Mouse (Mus musculus) intestine, postnatal 0 days (tissue): ENCODE results near the gene Adcy10. TPM values are rescaled to one million over a fixed set of nuclear protein-coding genes. Genes with fewer than 3 reads are reported as not detected.

ENCODE experiments used
- ATAC-seq: fragments of 200-750 bp; cut with Nextera tagmentation; 2 replicates; pipeline ENCODE4 v1.8.0; 2017; ENCODE audit warnings: mild to moderate bottlenecking, moderate TSS enrichment, moderate library complexity
- H3K27ac ChIP-seq: fragments of 300-500 bp; sonication (generic); 2 replicates; pipeline ENCODE4 v1.5.1; 2014; ENCODE audit warnings: mild to moderate bottlenecking, low read depth, low read length, moderate library complexity
- H3K27me3 ChIP-seq: fragments of 300-500 bp; sonication (generic); replicated peaks from 2 replicates; pipeline ENCODE4 v1.6.1; 2014; ENCODE audit warnings: low read length, mixed read lengths; ENCODE audit not compliant: control insufficient read depth, insufficient read depth
- H3K36me3 ChIP-seq: fragments of 300-500 bp; sonication (generic); 2 replicates; pipeline ENCODE4 v1.6.1; 2014; ENCODE audit warnings: mild to moderate bottlenecking, moderate library complexity; ENCODE audit not compliant: control insufficient read depth, insufficient read depth
- H3K4me1 ChIP-seq: fragments of 300-500 bp; sonication (generic); replicated peaks from 2 replicates; pipeline ENCODE4 v1.6.1; 2014; ENCODE audit warnings: antibody characterized with exemption, low read length, mixed read lengths; ENCODE audit not compliant: control insufficient read depth, insufficient read depth
- H3K4me2 ChIP-seq: fragments of 300-500 bp; sonication (generic); replicated peaks from 2 replicates; pipeline ENCODE4 v1.6.1; 2014; ENCODE audit warnings: low read depth, mild to moderate bottlenecking, moderate library complexity
- H3K4me3 ChIP-seq: fragments of 300-500 bp; sonication (generic); 2 replicates; pipeline ENCODE4 v1.5.1; 2014; ENCODE audit warnings: low read depth, low read length
- H3K9ac ChIP-seq: fragments of 300-500 bp; sonication (generic); 2 replicates; pipeline ENCODE4 v1.6.1; 2014; ENCODE audit warnings: mild to moderate bottlenecking, low read depth, low read length
- H3K9me3 ChIP-seq: fragments of 300-500 bp; sonication (generic); 2 replicates; pipeline ENCODE4 v1.6.1; 2016; ENCODE audit warnings: mixed run types; ENCODE audit not compliant: control insufficient read depth
- CTCF ChIP-seq: sonication (generic); IDR thresholded peaks from 2 replicates; pipeline ENCODE4 v1.5.1; 2016; ENCODE audit warnings: low read depth, mild to moderate bottlenecking, control low read depth, antibody characterized with exemption, moderate library complexity
- WGBS: fragments of 180-500 bp; shearing (Covaris S2); extraction: QIAGEN DNeasy Blood & Tissue Kit; methylation state at CpG from one replicate; pipeline ENCODE4 v1.1.7; 2014; 5-methylcytosine and 5-hydroxymethylcytosine counted together
- polyA plus RNA-seq: library from polyadenylated mRNA; unstranded; fragments of >200 nt; fragmentation: Nextera tagmentation; extraction: Ambion mirVana; gene quantifications from 2 replicates; pipeline ENCODE4 v1.2.1, GENCODE M21; 2015

Gene Adcy10
- polyA plus RNA-seq, 1 experiment from 2014 or later = not detected

- H3K36me3 ChIP-seq = peaks cover 5% of the 10 kb centered on the region
- ATAC-seq = no peak
- 70% methylated on average over 5 of the region's 5 CpGs for WGBS
- no peak overlapping the region for H3K4me3 ChIP-seq
- peaks cover 9% of the 10 kb centered on the region for H3K4me1 ChIP-seq
- no peak overlapping the region for H3K9ac ChIP-seq
- H3K27me3 ChIP-seq = no peaks in the 10 kb centered on the region
- H3K9me3 ChIP-seq = no peaks in the 10 kb centered on the region
- H3K4me2 ChIP-seq = no peak overlapping the region
- no peak for TF ChIP-seq CTCF
- H3K27ac ChIP-seq = no peak overlapping the region
Observed at GRCm38 (mm10) chr1:165625896-165626295, 140.9 kb downstream of the Adcy10 start.

Other genes with a start within 250 kb of the Adcy10 start
- 59.7 and 61.9 TPM in 2 replicates for gene Tiprl, start 248.2 kb upstream of the Adcy10 start, polyA plus RNA-seq
- gene Gpr161, start 189.4 kb upstream of the Adcy10 start, polyA plus RNA-seq = 0.35 and 0.63 TPM in 2 replicates
- 8.2 and 9.8 TPM in 2 replicates for gene Dcaf6, start 24.7 kb upstream of the Adcy10 start, polyA plus RNA-seq
- 203 and 212 TPM in 2 replicates for gene Mpc2, start 24.5 kb upstream of the Adcy10 start, polyA plus RNA-seq
- gene Mpzl1, start 149.4 kb downstream of the Adcy10 start, polyA plus RNA-seq = 53.3 and 56.3 TPM in 2 replicates
- gene Rcsd1, start 224.6 kb downstream of the Adcy10 start, polyA plus RNA-seq = 11.7 and 14.2 TPM in 2 replicates